Mouse (Mus musculus) embryonic facial prominence, embryonic 15.5 days (tissue): ENCODE results near the gene Frmd4b. TPM values are rescaled to one million over a fixed set of nuclear protein-coding genes. Genes with fewer than 3 reads are reported as not detected.
A peak's percentile ranks its signal among the peaks of the same experiment; 100 is the strongest.

ENCODE experiments used
- ATAC-seq: fragments of 200-750 bp; cut with Nextera tagmentation; 2 replicates; pipeline ENCODE4 v1.8.0; 2017; ENCODE audit warnings: low read depth, moderate TSS enrichment; ENCODE audit not compliant: insufficient number of reproducible peaks, low FRiP score, low TSS enrichment
- H3K27ac ChIP-seq: fragments of 300-500 bp; sonication (generic); replicated peaks from 2 replicates; pipeline ENCODE4 v1.5.1; 2015; ENCODE audit warnings: mild to moderate bottlenecking, inconsistent platforms
- H3K27me3 ChIP-seq: fragments of 300-500 bp; sonication (generic); 2 replicates; pipeline ENCODE4 v1.6.1; 2015; ENCODE audit warnings: inconsistent platforms
- H3K36me3 ChIP-seq: fragments of 300-500 bp; sonication (generic); 2 replicates; pipeline ENCODE4 v1.6.1; 2015; ENCODE audit warnings: mild to moderate bottlenecking, inconsistent platforms
- H3K4me1 ChIP-seq: fragments of 300-500 bp; sonication (generic); 2 replicates; pipeline ENCODE4 v1.6.1; 2015; ENCODE audit warnings: inconsistent platforms
- H3K4me2 ChIP-seq: fragments of 300-500 bp; sonication (generic); replicated peaks from 2 replicates; pipeline ENCODE4 v1.6.1; 2015; ENCODE audit warnings: mild to moderate bottlenecking, inconsistent platforms
- H3K4me3 ChIP-seq: fragments of 300-500 bp; sonication (generic); replicated peaks from 2 replicates; pipeline ENCODE4 v1.5.1; 2015; ENCODE audit warnings: mild to moderate bottlenecking, inconsistent platforms
- H3K9ac ChIP-seq: fragments of 300-500 bp; sonication (generic); 2 replicates; pipeline ENCODE4 v1.6.1; 2015; ENCODE audit warnings: inconsistent platforms
- H3K9me3 ChIP-seq: fragments of 300-500 bp; sonication (generic); replicated peaks from 2 replicates; pipeline ENCODE4 v1.6.1; 2016; ENCODE audit warnings: inconsistent platforms
- WGBS: fragments of 180-500 bp; shearing (Covaris S2); methylation state at CpG from one replicate; pipeline ENCODE4 v1.1.7; 2015; 5-methylcytosine and 5-hydroxymethylcytosine counted together
- polyA plus RNA-seq: library from polyadenylated mRNA; unstranded; fragments of >200 nt; fragmentation: Nextera tagmentation; extraction: Ambion mirVana; gene quantifications from 2 replicates; pipeline ENCODE4 v1.2.1, GENCODE M21; 2015

Gene Frmd4b
- polyA plus RNA-seq, 1 experiment from 2014 or later = 17.8 TPM

DNA sequence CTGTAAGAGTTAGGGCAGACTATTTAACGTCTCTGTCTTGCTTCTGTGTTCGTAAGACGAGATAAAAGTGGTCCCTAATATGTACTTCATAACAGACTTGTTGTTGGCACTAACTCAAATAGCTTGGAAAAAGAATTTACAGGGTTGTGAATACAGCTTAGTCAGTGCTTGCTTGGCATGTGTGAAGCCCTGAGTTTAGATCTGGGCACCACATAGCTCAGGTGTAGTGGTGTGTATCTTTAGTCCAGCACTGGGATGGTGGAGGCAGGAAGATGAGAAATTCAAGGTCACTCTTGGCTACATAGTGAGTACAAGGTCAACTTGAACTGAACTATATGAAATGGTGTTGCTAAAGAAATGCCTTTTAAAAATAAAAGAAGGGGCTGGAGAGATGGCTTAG is 320.2 kb downstream of the Frmd4b start:
- no peak overlapping the region for H3K4me3 ChIP-seq
- ATAC-seq = no peak

DNA sequence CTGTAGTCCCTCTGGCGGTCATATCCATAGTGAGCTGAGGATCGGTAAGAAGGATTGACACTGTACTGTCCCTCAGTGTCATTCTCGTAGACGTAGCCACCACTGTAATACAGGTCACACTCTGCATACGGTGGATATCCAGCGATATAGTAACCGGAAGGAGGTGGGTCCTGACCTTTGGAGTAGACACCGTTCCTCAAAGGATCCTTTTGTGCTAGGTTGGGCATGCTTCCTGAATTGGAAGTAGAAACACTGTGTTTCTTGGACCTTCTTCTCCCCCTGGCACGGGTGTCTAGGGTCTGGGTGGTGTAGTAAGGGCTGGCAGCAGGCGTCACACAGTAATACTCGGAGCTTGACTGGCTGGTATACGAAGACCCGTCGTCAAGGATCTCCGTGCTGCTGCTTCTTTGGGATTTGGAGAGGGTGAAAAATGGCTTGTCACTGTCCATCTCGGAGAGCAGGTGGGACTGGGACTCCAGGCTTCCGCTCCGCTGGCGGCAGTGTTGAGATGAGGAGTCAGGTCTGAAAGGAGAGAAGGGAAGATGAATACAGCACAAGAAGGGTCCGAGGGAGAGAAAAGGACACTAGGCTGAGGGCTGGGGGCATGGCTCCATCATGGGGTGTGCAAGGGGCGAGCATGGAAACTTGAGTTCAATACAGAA is 321.3 kb downstream of the Frmd4b start:
- H3K4me1 ChIP-seq = peaks cover 5% of the 10 kb centered on the region; the same call in 1 of the 2 replicates
- no peak overlapping the region for H3K4me2 ChIP-seq

More for the DNA sequence above, 320.2 kb downstream of the Frmd4b start:
- 70% methylated on average over 3 of the region's 3 CpGs for WGBS
- Histone ChIP-seq H3K9me3 (no peaks in the 10 kb centered on the region), H3K36me3 (peaks cover 16% of the 10 kb centered on the region), H3K9ac (no peak overlapping the region), H3K4me1 (no peaks in the 10 kb centered on the region), H3K4me2 (no peak overlapping the region), H3K27me3 (no peaks in the 10 kb centered on the region), H3K27ac (no peak overlapping the region)

DNA sequence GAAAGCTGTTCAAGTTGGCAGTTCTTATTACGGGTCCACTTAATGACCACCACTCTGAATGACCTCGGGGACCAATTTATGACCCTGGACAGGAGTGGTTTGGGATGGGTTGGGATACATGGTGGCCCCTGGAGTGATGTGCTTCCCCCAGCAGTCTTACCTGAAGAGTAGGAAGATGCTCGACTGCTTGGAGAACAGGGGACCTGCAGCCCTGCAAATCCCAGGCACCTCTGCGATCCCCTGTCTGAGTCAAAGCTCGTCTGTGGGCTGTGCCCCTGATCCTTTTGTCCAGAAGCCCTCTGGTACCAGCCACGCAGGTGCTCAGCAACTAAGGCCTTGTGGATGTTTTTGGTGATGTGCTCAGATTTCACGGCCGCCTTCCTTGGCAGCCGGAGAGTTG is 321.9 kb downstream of the Frmd4b start:
- H3K9me3 ChIP-seq = no peaks in the 10 kb centered on the region
- H3K4me3 ChIP-seq = no peak overlapping the region
- H3K36me3 ChIP-seq = peaks cover 16% of the 10 kb centered on the region
- 85% methylated on average over 9 of the region's 9 CpGs for WGBS
- no peak overlapping the region for H3K9ac ChIP-seq
- no peak for ATAC-seq
- H3K4me1 ChIP-seq = peaks cover 5% of the 10 kb centered on the region; the same call in 1 of the 2 replicates
- H3K27ac ChIP-seq = no peak overlapping the region
- no peak overlapping the region for H3K4me2 ChIP-seq
- no peaks in the 10 kb centered on the region for H3K27me3 ChIP-seq

More for the DNA sequence above, 321.3 kb downstream of the Frmd4b start:
- peaks cover 16% of the 10 kb centered on the region for H3K36me3 ChIP-seq
- H3K27me3 ChIP-seq = no peaks in the 10 kb centered on the region
- H3K27ac ChIP-seq = no peak overlapping the region
- WGBS = 93% methylated on average over 21 of the region's 21 CpGs
- H3K9me3 ChIP-seq = no peaks in the 10 kb centered on the region
- H3K9ac ChIP-seq = no peak overlapping the region
- ATAC-seq = no peak
- H3K4me3 ChIP-seq = no peak overlapping the region

DNA sequence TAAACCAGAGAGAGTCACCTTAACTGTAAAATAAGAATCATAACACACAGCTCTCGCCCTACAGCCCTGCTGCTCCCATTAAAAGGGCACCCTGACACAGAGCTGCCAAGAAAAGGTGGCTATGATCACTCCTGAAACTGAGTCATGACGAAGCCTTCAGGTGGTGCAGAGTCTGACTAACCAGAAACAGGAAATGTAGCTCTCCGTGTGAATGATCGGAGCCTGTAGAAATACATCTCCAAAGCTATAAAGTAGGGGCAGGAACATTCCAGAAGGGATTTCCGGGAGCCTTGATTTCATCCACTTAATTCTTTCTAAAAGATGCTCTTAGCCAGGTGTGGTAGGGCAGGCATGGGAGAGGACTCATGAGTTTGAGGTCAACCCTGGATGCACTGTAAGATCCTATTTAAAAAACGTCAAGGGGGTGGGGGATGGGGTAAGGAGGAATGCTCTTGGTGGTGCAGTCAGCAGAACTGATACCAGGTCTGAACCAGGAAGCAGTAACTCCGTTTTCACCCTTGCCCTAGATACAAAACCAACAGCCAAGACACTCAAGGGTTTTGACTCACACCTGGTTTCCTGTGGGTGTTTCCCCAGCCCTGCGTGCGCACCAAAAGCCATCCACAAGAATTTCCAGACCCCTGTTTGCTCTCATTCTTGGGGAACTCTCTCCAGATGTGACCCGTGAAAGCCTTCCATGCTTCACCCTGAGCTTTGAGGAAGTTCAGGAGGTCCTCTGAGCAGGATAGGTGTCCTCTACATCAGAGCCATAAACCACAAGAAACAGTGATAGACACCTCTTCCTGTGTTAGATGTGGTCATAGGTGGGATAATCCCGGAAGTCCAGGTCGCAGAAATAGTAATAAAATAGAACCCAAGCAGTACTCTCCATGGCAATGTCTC is 323.4 kb downstream of the Frmd4b start:
- no peak overlapping the region for H3K4me2 ChIP-seq
- H3K9ac ChIP-seq = no peak overlapping the region
- H3K4me3 ChIP-seq = no peak overlapping the region
- 79% methylated on average over 12 of the region's 12 CpGs for WGBS
- H3K4me1 ChIP-seq = peaks cover 5% of the 10 kb centered on the region; the same call in 1 of the 2 replicates
- H3K27me3 ChIP-seq = no peaks in the 10 kb centered on the region
- no peaks in the 10 kb centered on the region for H3K9me3 ChIP-seq
- no peak for ATAC-seq
- H3K27ac ChIP-seq = no peak overlapping the region
- H3K36me3 ChIP-seq = peaks cover 16% of the 10 kb centered on the region

DNA sequence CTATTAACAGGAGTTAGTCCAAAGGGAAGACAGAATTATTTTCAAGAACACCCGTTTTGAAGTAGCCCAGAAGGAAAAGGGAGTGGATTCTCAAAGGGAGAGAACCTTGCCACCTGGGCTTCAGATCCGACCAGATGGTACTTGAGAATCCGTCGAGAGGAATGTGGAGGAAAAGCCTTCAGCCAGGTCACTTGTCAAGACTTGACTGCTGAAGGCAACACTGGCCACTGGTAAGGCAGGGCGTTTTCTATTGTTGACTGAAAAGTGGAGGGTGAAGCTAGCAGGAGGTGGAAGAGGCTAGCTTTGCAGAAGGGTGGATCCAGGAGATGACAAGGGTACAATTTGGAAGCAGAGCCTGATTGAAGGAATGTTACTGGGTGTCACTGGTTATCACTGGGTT is 324.4 kb downstream of the Frmd4b start:
- no peak overlapping the region for H3K27ac ChIP-seq
- no peak overlapping the region for H3K4me3 ChIP-seq
- H3K36me3 ChIP-seq = peaks cover 16% of the 10 kb centered on the region
- 64% methylated on average over 5 of the region's 5 CpGs for WGBS
- no peaks in the 10 kb centered on the region for H3K27me3 ChIP-seq
- no peaks in the 10 kb centered on the region for H3K9me3 ChIP-seq
- no peak overlapping the region for H3K9ac ChIP-seq
- no peak for ATAC-seq
- peaks cover 5% of the 10 kb centered on the region; the same call in 1 of the 2 replicates for H3K4me1 ChIP-seq
- no peak overlapping the region for H3K4me2 ChIP-seq

DNA sequence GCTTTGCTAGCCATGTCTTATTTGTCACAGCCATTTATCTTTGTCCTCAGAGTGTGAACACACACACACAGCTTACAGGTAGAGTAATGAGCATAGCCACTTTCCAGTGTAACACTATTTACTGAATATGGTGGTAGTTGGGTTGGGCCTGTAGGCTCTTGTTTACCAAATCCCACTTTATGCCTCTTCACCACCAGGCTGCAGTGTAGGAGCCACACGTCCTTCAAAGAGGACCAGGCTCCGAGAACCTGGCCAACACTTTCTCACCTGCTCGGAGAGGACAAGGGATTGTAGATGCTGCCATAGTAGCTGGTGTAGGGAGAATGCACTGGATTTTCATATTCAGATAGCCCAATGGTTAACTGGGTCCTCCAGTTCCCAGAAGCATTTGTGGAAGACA is 325.2 kb downstream of the Frmd4b start:
- no peaks in the 10 kb centered on the region for H3K27me3 ChIP-seq
- H3K4me2 ChIP-seq = no peak overlapping the region
- 93% methylated on average over 3 of the region's 3 CpGs for WGBS
- H3K36me3 ChIP-seq = peaks cover 14% of the 10 kb centered on the region; the same call in 1 of the 2 replicates
- H3K27ac ChIP-seq = no peak overlapping the region
- ATAC-seq = no peak
- no peak overlapping the region for H3K4me3 ChIP-seq
- no peaks in the 10 kb centered on the region for H3K9me3 ChIP-seq
- H3K4me1 ChIP-seq = peaks cover 5% of the 10 kb centered on the region; the same call in 1 of the 2 replicates
- H3K9ac ChIP-seq = no peak overlapping the region

DNA sequence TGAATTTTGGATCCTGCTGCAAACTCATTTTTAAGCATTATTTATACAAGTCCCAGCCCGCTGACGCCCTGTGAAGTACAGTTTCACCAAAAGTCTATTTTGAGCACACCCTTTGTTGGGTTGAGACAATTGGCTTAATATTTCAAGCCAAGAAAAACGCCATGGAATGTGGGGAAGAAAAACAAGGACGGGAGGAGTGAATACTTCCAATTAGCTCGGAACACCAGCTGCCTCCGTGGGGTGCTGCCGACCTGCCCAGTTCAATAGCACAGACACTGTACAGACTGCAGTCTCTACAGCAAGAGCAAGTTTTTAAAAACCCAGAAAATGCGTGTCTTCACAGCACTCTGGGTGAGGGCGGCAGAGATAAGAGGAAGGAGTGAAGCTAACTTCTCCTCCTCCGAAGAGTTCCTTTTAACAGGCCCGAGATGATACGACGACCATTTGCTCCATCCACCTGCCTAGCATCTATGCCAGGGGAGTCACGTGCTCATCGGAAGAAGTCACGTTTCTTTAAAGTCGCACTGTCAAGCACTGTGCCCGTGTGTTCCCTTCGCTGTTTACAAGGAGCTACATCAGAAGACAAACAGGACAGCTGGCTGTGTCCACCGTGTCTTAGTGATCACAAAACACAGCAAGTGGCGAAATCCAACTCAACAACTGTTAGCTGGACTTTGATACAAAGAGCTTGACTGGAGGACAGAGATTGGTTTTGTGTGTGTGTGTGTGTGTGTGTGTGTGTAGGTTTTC is 326.0 kb downstream of the Frmd4b start:
- no peaks in the 10 kb centered on the region for H3K9me3 ChIP-seq
- 61% methylated on average over 21 of the region's 21 CpGs for WGBS
- H3K27me3 ChIP-seq = no peaks in the 10 kb centered on the region
- H3K9ac ChIP-seq = no peak overlapping the region
- no peak overlapping the region for H3K4me2 ChIP-seq
- H3K4me3 ChIP-seq = no peak overlapping the region
- H3K27ac ChIP-seq = peak overlapping the region; percentile 39; the same call in 1 of the 2 replicates
- 0 out of 2 replicates have a peak, but pooled peaks cover 12% of the 10 kb centered on the region for H3K36me3 ChIP-seq
- no peak for ATAC-seq
- peaks cover 5% of the 10 kb centered on the region; the same call in 1 of the 2 replicates for H3K4me1 ChIP-seq

DNA sequence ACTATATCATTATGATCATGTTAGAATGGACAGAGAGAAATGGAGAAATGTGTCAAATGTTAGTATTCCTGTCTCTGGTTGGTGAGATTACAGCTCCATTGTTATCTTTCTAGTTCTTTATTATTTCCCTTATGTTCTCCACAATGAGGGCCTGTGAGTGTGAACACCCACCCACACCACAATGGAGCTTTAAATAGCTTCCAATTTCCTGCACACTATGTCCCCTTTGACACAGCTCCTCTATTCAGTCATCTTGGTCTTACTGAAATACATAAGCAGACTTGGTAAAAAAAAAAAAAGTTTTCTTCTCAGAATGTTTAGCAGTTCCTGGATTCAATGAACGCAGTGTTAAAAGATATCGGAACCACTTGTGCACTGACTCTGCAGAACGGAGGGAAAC is 326.7 kb downstream of the Frmd4b start:
- Histone ChIP-seq H3K4me1 (peaks cover 5% of the 10 kb centered on the region; the same call in 1 of the 2 replicates), H3K9me3 (no peaks in the 10 kb centered on the region), H3K36me3 (0 out of 2 replicates have a peak, but pooled peaks cover 5% of the 10 kb centered on the region), H3K27me3 (no peaks in the 10 kb centered on the region), H3K4me2 (no peak overlapping the region), H3K9ac (no peak overlapping the region), H3K27ac (peak overlapping the region; percentile 39; the same call in 1 of the 2 replicates), H3K4me3 (no peak overlapping the region)
- no peak for ATAC-seq
- 45% methylated on average over 3 of the region's 3 CpGs for WGBS

DNA sequence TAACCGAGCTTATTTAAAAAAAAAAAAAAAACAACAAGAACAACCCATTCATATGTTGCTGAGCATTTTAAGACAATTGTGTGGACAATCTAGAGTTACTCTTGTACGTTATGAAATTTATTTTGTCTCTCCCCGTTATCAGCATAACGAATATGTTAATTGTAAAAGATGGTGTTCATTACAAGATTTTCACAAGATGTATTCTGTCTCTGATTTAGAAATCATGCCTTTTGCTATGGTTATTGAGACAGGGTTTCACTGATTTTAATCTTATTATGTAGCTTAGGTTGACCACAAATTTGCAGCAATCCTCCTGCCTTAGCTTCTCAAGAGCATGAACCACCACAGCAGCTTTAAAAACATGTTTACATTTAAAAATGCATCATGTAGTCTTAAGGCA is 327.5 kb downstream of the Frmd4b start:
- Histone ChIP-seq H3K36me3 (no peaks in the 10 kb centered on the region), H3K9me3 (no peaks in the 10 kb centered on the region), H3K4me1 (peaks cover 5% of the 10 kb centered on the region; the same call in 1 of the 2 replicates), H3K9ac (no peak overlapping the region), H3K4me2 (no peak overlapping the region), H3K4me3 (no peak overlapping the region), H3K27ac (no peak overlapping the region), H3K27me3 (no peaks in the 10 kb centered on the region)
- WGBS = 67% methylated on average over 4 of the region's 4 CpGs
- no peak for ATAC-seq

DNA sequence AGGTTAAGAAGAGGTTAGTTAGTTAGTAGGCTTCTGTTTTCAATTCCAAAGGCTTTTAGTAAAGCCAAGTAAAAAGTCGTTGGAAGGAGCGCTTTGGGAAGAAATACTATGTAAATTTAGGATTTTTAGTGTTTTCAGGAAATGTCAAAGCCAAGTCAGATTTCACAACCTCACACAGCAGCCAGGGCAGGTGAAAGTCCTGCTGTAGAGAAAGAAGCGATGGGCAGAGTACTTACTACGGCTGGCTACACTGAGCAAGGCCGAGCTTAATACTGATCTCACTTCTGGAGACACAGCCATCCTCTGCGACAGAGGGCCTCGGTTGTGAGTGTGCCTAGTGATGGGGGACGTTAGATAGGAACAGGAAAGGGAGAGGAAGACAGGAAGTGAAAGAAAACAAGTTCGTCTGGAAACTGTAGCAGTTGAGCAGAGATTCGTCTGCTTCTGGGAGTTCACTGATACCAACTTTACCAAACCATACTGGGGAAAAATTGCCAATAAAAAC is 328.0 kb downstream of the Frmd4b start:
- Histone ChIP-seq H3K36me3 (no peaks in the 10 kb centered on the region), H3K9me3 (no peaks in the 10 kb centered on the region), H3K9ac (no peak overlapping the region), H3K27me3 (no peaks in the 10 kb centered on the region), H3K4me2 (no peak overlapping the region), H3K27ac (no peak overlapping the region), H3K4me3 (no peak overlapping the region), H3K4me1 (peaks cover 5% of the 10 kb centered on the region; the same call in 1 of the 2 replicates)
- 57% methylated on average over 10 of the region's 10 CpGs for WGBS
- no peak for ATAC-seq
